Mouse (Mus musculus) lung, postnatal 0 days (tissue): ENCODE results near the gene Aspscr1. TPM values are rescaled to one million over a fixed set of nuclear protein-coding genes. Genes with fewer than 3 reads are reported as not detected.

Experiments used
- ATAC-seq: fragments of 200-750 bp; cut with Nextera tagmentation; 2 replicates; pipeline ENCODE4 v1.8.0; 2017; ENCODE audit warnings: moderate library complexity
- DNase-seq: peaks from one replicate; pipeline ENCODE4 v3.0.0-alpha.2; 2016; ENCODE audit warnings: low spot score
- H3K27ac ChIP-seq: fragments of 300-500 bp; sonication (generic); 2 replicates; pipeline ENCODE4 v1.5.1; 2014; ENCODE audit warnings: antibody characterized with exemption, mild to moderate bottlenecking, low read length, mixed read lengths
- H3K27me3 ChIP-seq: fragments of 300-500 bp; sonication (generic); replicated peaks from 2 replicates; pipeline ENCODE4 v1.6.1; 2014; ENCODE audit warnings: low read length, mixed read lengths; ENCODE audit not compliant: insufficient read depth
- H3K36me3 ChIP-seq: fragments of 300-500 bp; sonication (generic); 2 replicates; pipeline ENCODE4 v1.6.1; 2014; ENCODE audit warnings: low read length, mixed read lengths; ENCODE audit not compliant: insufficient read depth
- H3K4me1 ChIP-seq: fragments of 300-500 bp; sonication (generic); 2 replicates; pipeline ENCODE4 v1.6.1; 2014; ENCODE audit warnings: antibody characterized with exemption, low read depth, low read length, mixed read lengths; ENCODE audit not compliant: insufficient read depth
- H3K4me2 ChIP-seq: fragments of 300-500 bp; sonication (generic); replicated peaks from 2 replicates; pipeline ENCODE4 v1.6.1; 2014; ENCODE audit warnings: low read depth, mild to moderate bottlenecking, low read length, moderate library complexity, mixed read lengths
- H3K4me3 ChIP-seq: fragments of 300-500 bp; sonication (generic); 2 replicates; pipeline ENCODE4 v1.5.1; 2014; ENCODE audit warnings: low read depth, low read length
- H3K9ac ChIP-seq: fragments of 300-500 bp; sonication (generic); replicated peaks from 2 replicates; pipeline ENCODE4 v1.6.1; 2014; ENCODE audit warnings: low read depth, mild to moderate bottlenecking
- H3K9me3 ChIP-seq: fragments of 300-500 bp; sonication (generic); 2 replicates; pipeline ENCODE4 v1.6.1; 2016; ENCODE audit warnings: low read length, mixed read lengths
- CTCF ChIP-seq: IDR thresholded peaks from 2 replicates; pipeline ENCODE4 v1.5.1; 2016; ENCODE audit warnings: antibody characterized with exemption, mild to moderate bottlenecking
- EP300 ChIP-seq: IDR thresholded peaks from 2 replicates; pipeline ENCODE4 v1.6.1; 2016; ENCODE audit warnings: antibody characterized with exemption, mild to moderate bottlenecking, control low read depth
- WGBS: fragments of 180-500 bp; shearing (Covaris S2); extraction: QIAGEN DNeasy Blood & Tissue Kit; methylation state at CpG from one replicate; pipeline ENCODE4 v1.1.7; 2014; 5-methylcytosine and 5-hydroxymethylcytosine counted together
- polyA plus RNA-seq: library from polyadenylated mRNA; unstranded; fragments of >200 nt; fragmentation: Nextera tagmentation; extraction: Ambion mirVana; gene quantifications from 2 replicates; pipeline ENCODE4 v1.2.1, GENCODE M21; 2015

Gene Aspscr1
- polyA plus RNA-seq, 1 experiment from 2014 or later = 129 TPM

- Histone ChIP-seq H3K4me2 (no peak overlapping the region), H3K9ac (no peak overlapping the region), H3K9me3 (no peaks in the 10 kb centered on the region), H3K27ac (no peak overlapping the region), H3K36me3 (peaks cover 9% of the 10 kb centered on the region; the same call in 1 of the 2 replicates), H3K27me3 (no peaks in the 10 kb centered on the region), H3K4me3 (no peak overlapping the region), H3K4me1 (peaks cover 6% of the 10 kb centered on the region)
- DNase-seq (no peak), ATAC-seq (no peak)
- 84% methylated on average over 4 of the region's 4 CpGs for WGBS
- no peak for TF ChIP-seq EP300
- TF ChIP-seq CTCF = no peak
These were observed 4.2 kb downstream of the Aspscr1 start for GRCm38 (mm10) chr11:120676951-120677350.

GRCm38 (mm10) chr11:120679909-120680308 lies 7.1 kb downstream of the Aspscr1 start:
- peak; percentile 73 for TF ChIP-seq CTCF
- TF ChIP-seq EP300 = no peak
- no peak overlapping the region for H3K27ac ChIP-seq
- WGBS = 68% methylated on average over 3 of the region's 3 CpGs
- no peaks in the 10 kb centered on the region for H3K27me3 ChIP-seq
- H3K4me1 ChIP-seq = no peaks in the 10 kb centered on the region; the same call in 1 of the 2 replicates
- no peak overlapping the region for H3K9ac ChIP-seq
- ATAC-seq = 0 out of 2 replicates have a peak, but pooled peaks have one; percentile 13
- no peak overlapping the region for H3K4me3 ChIP-seq
- H3K4me2 ChIP-seq = no peak overlapping the region
- DNase-seq = peak; percentile 52
- H3K9me3 ChIP-seq = no peaks in the 10 kb centered on the region
- H3K36me3 ChIP-seq = peaks cover 9% of the 10 kb centered on the region; the same call in 1 of the 2 replicates

GRCm38 (mm10) chr11:120682683-120683082 lies 9.9 kb downstream of the Aspscr1 start:
- Histone ChIP-seq H3K27ac (no peak overlapping the region), H3K9me3 (no peaks in the 10 kb centered on the region), H3K4me3 (no peak overlapping the region), H3K4me2 (no peak overlapping the region), H3K36me3 (peaks cover 17% of the 10 kb centered on the region; the same call in 1 of the 2 replicates), H3K4me1 (peaks cover 10% of the 10 kb centered on the region), H3K27me3 (no peaks in the 10 kb centered on the region), H3K9ac (no peak overlapping the region)
- TF ChIP-seq CTCF (no peak), EP300 (no peak)
- WGBS = 83% methylated on average over 5 of the region's 5 CpGs
- DNase-seq (no peak), ATAC-seq (no peak)

- H3K9me3 ChIP-seq = no peaks in the 10 kb centered on the region
- peaks cover 10% of the 10 kb centered on the region for H3K4me1 ChIP-seq
These were observed 10.8 kb downstream of the Aspscr1 start for GRCm38 (mm10) chr11:120683536-120683935.

GRCm38 (mm10) chr11:120684086-120684485 lies 11.3 kb downstream of the Aspscr1 start:
- H3K9ac ChIP-seq = no peak overlapping the region
- ATAC-seq = no peak
- H3K4me3 ChIP-seq = no peak overlapping the region
- 80% methylated on average over 2 of the region's 2 CpGs for WGBS
- H3K4me2 ChIP-seq = no peak overlapping the region
- H3K9me3 ChIP-seq = no peaks in the 10 kb centered on the region
- TF ChIP-seq EP300 (no peak), CTCF (peak; percentile 14; the same call in 1 of the 2 replicates)
- H3K27ac ChIP-seq = peak overlapping the region; percentile 78
- no peak for DNase-seq
- H3K4me1 ChIP-seq = peaks cover 10% of the 10 kb centered on the region
- H3K36me3 ChIP-seq = peaks cover 23% of the 10 kb centered on the region; the same call in 1 of the 2 replicates
- H3K27me3 ChIP-seq = no peaks in the 10 kb centered on the region

More at GRCm38 (mm10) chr11:120683536-120683935, 10.8 kb downstream of the Aspscr1 start:
- TF ChIP-seq EP300 = no peak
- no peak for TF ChIP-seq CTCF
- WGBS = 93% methylated on average over 3 of the region's 3 CpGs
- no peak overlapping the region for H3K4me3 ChIP-seq
- no peak for ATAC-seq
- H3K27ac ChIP-seq = peak overlapping the region; percentile 78; the same call in 1 of the 2 replicates
- no peak overlapping the region for H3K4me2 ChIP-seq
- DNase-seq = no peak
- no peak overlapping the region for H3K9ac ChIP-seq
- no peaks in the 10 kb centered on the region for H3K27me3 ChIP-seq
- H3K36me3 ChIP-seq = peaks cover 21% of the 10 kb centered on the region; the same call in 1 of the 2 replicates

GRCm38 (mm10) chr11:120684660-120685059 lies 11.9 kb downstream of the Aspscr1 start:
- Histone ChIP-seq H3K4me3 (no peak overlapping the region), H3K27me3 (no peaks in the 10 kb centered on the region), H3K27ac (peak overlapping the region; percentile 78), H3K4me2 (no peak overlapping the region), H3K9ac (no peak overlapping the region), H3K36me3 (peaks cover 24% of the 10 kb centered on the region; the same call in 1 of the 2 replicates), H3K9me3 (no peaks in the 10 kb centered on the region), H3K4me1 (peaks cover 10% of the 10 kb centered on the region)
- peak; percentile 91 for ATAC-seq
- DNase-seq = peak; percentile 85
- peak; percentile 77 for TF ChIP-seq EP300
- no peak for TF ChIP-seq CTCF
- 47% methylated on average over 2 of the region's 2 CpGs for WGBS
